Mouse (Mus musculus) adrenal gland, adult 18-20 months (tissue): ENCODE results near the gene Mog. TPM values are rescaled to one million over a fixed set of nuclear protein-coding genes. Genes with fewer than 3 reads are reported as not detected.
"Not testable (repeated sequence)": the region's sequence is repeated elsewhere in the genome, so short reads cannot be mapped to it uniquely, and the experiment has no call there.

Source experiments
- DNase-seq, 2 experiments: peaks; one replicate each; pipeline ENCODE4 v3.0.0; 2021 to 2022; ENCODE audit warnings: low spot score in 2 of 2
- total RNA-seq, 2 experiments: library from RNA; stranded (reverse); gene quantifications; 1 replicate in 1 of 2; 2 replicates in 1 of 2; pipeline ENCODE4 v1.2.3; 2021

Gene Mog
- total RNA-seq, 2 experiments from 2014 or later: not detected

DNA sequence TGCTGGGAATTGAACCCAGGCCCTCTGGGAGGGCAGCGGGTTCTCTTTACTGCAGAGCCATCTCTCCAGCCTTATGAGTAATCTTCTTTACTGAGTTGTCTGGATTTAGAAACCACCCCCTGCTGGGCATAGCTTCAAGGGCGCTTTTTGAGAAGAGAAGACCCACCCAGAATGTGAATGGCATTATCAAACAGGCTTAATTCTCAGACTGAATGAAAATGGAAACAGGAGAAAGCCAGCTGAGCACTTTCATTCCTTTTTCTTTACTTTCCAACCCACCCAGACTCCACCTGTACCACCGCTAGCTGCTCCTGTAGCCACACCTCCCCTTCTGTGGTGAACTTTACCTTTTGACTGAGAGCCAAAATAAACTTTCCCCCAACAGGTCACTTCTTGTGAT, 27.8 kb downstream of the Mog start:
- no peak for DNase-seq

DNA sequence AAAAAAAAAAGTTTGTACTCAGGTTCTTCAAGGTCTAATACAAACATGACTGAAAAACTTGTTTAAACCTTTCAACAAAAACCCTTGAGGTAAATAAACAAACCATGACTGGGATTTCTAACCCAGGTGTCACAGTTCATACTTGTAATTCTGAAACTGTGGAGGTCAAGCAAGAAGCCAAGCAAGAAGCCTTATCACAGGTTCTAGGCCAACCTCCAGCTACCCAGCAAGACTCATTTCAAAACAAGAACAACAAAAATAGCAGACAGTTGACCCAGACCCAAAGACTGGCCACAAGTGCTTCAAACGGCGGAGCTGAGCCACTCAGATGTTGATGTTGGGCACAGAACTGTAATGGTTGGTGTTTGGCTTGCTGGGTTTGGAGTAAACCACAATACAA, 28.7 kb downstream of the Mog start:
- no peak for DNase-seq

DNA sequence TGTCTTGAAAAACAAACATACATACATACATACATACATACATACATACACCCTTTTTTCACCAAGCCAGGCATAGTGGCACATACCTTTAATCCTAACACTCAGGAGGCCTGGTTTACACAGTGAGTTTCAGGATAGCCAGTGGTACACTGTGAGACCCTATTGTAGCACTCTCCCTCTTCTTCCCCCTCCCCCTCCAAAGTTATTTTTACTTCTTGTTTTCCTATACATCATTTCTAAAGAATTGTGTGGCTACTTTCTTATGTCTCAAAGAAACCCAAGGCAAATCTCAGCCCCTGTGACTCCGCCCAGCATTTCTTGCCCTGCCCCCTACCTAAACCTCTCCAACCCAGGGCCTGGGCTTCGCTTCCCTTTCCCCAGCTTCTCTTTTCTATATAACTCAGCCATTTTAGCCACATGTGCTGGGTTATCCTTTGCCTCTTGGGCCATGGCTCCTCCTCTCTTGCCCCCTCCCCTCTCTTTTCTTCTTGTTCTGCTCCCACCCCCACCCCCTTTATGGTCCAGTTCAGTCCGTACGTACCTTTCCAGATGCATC, 29.4 kb downstream of the Mog start:
- no peak for DNase-seq

DNA sequence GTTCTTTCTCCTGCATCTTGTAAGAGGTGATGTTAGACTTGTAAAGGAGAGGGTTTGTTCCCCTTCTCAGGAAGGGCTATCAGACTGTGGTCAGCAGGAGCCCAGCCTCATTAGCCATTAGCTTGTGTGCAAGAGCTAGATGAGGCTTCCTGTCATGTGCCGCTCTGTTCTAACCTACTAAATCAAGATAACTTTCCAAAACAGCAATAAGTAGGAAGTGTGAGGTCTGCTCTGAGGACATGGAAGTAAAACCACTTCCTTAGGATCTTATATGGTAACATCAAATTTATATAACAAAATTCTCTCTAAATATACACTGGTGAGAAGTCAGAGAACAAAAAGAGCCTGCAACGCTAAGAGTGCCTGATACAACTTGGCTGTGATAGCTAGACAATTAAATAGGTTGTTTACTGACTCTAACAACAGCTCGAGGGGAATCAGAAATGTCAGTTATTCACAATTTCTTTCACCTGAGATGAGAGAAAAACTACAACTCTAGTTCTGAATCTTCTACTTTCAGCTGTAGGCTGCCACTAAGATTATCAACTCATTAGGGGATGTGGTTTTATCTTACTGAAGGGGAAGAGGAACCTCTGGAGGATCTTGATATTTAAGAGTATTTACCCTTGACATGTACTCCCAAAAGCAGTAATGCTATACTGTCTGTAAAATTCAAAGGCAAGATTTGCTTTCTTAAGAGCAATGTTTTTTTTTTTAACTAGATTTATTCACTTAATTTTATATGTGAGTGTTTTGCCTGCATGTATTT, 30.7 kb downstream of the Mog start:
- DNase-seq: no peak

DNA sequence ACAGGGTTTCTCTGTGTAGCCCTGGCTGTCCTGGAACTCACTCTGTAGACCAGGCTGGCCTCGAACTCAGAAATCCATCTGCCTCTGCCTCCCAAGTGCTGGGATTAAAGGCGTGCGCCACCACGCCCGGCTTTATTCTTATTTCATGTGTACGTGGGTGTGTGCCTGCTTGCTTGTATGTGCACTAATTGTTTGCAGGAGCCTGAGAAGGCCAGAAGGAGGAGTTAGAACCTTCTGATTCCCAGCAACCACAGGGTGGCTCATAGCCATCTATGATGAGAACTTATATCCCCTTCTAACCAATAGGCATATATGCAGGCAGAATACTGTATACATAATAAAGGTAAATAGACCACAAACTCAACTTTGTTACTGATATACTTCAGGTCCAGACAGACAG, 32.6 kb downstream of the Mog start:
- DNase-seq: not testable (repeated sequence)

DNA sequence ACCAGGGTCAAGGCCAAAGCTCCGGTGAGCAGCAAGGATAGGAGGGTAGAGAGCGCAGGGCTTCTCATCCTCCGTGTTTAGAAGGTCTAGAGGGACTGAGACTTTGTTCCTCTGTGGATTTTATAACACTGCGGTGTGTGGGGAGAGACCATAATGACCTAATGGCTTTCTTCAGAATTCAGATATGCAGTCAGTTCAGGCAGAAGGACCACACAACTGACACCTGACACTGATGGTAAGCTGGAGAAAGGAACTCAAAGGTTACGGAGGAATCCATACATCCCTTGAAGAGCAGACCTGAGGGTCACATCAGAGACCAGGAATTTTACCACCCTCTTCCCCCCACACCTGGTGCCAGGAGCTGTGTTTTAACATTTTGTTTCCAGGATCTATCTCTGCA, 33.8 kb downstream of the Mog start, which contains the start of gene H2-M5:
TSS of gene H2-M5 (minus strand) at position 101 of the 400 bp plus-strand sequence.
- DNase-seq: no peak

DNA sequence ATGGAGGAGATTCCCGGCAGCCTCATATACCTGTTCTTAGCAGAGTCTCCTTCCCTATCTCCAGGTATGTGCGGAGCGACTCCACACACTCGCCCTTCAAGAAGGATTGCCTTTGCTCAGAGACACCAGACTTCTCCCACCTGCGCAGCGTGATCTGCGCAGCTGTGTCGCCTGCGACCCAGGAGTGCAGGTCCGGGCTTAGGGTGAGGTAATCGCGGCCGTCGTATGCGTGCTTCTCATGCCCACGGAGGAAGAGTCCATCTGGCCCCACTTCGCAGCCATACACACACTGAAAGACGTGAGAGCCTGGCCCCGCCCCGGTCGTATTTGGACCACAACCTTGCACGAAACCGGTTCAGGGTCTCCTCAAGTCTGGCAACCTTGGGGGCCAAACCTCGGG, 34.7 kb downstream of the Mog start:
- DNase-seq: no peak

DNA sequence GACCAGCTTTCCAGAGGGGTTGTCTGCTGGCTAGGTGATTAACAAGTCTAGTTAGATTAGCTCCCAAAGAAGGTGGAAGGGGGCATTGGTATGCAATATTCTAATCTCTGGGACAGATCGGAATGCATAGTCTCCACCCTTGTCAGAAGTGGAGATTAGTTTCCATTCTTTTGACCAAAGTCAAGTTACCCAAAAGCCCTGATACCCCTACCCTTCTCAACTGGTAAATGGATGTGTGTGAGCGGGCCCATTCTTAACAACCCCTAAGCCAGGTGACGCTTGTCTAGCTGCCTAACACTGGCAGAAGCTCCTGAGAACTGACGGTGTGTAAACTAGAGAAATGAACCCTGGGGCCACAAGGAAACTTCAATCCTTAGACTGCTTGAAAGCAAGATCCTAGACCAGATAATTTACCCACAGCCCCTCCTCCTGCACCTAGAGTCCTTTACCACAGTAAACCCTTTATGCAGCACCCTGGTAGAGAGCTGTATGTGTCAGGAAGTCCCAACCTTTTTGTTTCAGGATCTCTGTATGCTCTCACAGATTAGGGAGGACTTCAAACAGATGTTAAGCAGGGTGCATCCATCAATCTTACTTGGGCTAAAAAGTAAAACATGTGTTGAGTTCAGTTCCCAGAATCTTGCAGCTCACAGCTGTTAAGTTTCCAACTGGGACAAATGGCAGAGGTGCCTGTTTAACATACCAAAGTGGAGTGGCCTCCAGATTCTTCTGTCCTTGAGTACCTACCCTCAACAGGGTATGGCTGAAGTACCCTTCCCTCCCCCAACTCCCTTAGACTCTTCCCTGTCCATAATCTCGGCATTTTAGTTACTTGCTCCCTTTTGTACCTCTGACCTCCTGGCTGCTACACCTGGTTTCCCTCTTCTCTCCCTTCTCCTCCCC, 40.7 kb downstream of the Mog start:
- no peak for DNase-seq

DNA sequence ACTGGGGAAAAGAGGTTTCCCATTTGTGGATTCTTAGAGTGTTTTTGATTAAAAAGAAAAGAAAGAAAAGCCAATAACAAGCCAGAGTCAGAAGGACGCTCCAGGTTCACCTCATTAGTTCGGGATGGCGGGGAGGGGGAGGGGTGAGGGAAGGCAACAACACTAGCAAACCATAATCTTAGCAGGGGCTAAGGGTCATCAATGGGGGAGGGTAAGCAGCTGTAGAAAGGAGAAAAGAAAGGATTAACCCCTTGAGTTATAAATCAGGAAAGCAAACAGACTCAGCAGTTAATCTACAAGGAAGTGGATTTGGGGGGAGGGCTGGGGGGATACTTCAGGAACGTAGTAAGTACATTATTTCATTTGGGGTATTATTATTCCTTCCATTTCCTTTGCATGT, 41.4 kb downstream of the Mog start:
- no peak for DNase-seq

DNA sequence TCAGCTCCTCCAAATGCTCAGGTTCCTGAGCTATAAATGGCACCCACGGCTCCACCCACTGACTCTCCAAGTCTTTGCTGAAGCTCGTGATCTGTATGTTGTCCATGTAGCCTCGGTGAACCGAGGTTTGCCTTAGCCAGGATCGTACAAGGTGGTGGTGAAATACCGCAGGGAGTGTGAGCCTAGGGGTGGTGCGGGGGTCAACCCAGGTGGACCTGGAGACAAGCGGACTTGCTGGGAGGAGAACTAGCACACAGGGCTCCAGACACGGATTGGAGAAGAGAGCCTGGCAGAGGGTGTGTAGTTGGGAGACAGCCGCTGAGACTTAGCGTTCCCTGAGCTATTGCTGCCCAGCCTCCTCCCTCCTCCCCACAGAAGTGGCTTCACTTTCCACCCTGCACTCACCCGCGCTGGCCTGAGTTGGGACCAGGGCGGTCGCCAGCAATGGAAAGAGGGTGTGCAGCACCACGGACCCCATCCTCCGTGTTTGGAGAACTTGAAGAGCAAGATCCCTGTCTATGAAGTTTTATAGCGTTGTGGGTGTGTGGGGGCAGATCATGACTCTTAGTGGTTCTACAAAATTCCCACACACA, 41.9 kb downstream of the Mog start, which contains the start of gene 2410137M14Rik:
TSS of gene 2410137M14Rik (minus strand) at position 17 of the 593 bp plus-strand sequence.
- no peak for DNase-seq

DNA sequence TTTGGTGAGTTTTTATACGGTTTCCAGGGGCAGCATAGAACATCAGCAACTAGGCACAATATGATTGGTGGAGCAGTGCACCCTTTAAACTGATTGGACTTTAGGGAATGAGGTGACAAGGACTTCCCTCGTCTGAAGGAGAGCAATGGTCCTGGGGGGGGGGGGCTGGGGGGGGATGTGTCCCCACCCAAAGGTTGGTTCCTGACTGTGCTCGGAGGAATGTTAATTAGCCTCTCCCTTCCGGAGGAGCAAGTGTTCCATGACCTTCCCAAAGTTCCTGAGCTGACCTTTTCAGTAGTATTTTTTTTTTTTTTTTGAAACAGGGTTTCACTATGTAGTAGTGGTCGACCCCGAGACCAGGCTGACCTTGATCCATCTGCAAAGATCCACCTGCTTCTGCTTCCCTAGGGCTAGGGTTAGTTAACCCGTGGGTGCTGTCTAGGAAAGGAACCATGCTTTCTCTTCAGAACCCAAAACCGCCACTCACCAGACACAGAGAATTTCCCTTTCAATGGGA, 49.9 kb downstream of the Mog start:
- no peak for DNase-seq

DNA sequence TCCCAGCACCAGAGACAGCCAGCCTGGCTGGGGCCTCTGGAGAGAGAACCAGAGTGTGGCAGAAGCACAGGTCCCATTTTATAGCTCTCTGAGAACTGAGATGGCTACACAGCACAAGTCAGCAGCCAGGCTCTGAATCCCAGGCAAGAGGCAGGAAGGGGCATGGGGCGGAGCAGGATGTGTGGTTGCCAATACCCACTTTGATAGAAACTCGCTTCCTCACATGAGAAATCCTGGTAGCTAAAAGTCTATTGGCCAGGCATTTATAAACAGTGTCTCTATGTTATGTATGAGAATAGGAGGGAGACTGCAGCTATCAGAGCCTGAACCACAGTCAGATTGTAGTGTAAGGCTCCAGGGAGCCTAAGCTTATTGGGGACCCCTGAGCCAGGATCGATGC, 50.4 kb downstream of the Mog start:
- DNase-seq: no peak

DNA sequence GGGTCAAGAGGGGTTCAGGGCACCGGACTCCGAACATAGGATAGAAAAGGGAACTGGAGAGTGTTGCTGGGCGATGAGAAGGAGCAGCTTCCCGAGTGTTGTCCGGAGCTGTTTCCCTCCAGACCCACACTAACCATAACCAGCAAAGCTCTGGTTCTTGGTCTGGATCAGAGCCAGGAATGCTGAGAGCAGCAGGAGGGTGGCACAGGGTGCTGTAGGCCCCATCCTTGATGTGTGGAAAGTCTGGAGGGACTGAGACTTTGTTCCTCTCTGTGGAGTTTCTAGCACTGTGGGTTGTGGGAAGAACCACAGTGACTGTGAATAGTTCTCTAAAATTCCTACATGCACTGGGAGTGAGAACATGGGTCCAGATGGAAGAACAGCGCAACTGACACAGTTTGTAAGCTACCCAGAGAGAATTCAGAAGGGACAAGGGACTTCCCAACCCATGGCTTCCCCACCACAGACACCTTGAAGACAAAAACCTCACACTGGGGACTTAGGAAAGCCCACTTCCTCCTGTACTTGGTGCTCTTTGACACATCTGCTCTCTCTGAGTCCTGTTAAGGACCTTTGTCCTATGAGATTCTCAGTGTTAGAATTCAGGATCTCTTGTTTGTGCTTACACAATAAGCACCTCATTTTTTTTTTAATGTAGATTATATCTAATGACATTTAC, 51.9 kb downstream of the Mog start:
- no peak for DNase-seq

DNA sequence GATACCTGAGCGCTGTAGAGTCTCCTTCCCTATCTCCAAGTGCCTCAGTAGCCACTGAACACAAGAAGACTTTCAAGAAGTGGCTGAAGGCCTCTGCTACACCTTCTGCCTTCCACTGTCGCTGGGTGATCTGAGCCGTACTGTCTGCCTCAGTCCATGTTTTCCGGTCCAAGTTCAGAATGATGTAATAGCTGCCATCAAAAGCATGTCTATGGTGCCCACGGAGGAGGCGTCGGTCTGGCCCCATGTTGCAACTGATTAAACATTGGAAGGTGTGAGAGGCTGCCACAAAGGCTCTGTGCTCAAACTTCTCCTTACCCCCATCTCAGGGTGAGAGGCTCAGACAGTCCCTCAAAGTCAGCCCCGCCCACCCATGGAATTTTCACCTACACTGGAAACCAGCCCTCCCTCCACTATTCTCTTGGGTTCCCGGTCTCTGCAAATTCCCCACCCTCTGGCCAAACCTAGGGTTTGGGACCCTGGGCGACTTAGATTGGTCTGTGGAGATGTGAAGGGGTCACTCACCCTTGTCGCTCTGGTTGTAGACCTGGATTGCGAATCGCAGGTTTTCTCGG, 52.8 kb downstream of the Mog start:
- DNase-seq: no peak

DNA sequence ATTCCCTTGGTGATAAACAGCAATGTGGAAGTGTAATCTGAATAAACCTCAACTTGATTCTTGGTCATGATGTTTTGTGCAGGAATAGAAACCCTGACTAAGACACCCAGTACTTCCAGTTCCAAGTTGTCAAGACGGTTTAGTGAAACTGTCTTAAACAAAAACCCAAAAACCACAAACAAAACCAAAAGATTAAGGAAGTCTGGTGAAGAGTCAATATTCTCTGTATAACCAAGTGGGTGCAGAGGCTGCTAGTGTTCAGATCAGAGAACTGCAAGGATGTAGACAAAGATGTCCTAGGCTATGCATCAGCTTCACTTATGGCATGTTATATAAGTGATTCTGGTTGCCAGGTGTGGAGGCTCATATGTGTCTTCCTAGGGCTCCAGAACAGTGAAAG, 56.3 kb downstream of the Mog start:
- no peak for DNase-seq

DNA sequence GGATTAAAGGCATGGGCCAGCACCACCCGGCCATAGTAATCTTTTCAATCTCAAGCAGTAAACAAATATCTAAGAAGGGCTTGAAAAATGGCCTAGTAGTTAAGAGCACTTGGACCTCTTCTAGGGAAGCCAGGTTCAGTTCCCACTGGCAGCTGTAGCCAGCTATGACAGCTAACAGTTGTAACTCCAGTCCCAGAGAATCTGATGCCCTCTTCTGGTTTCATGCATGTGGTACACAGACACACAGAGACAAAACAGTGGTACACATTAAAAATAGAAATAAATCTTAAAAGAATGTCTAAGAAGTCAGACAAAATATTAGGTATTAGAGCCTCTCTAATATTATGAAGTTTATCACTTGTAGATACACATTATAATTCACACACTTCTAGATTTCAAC, 62.1 kb downstream of the Mog start:
- no peak for DNase-seq
